Mouse (Mus musculus) stomach, postnatal 0 days (tissue): ENCODE data around the gene Asna1. TPM values are rescaled to one million over a fixed set of nuclear protein-coding genes. Genes with fewer than 3 reads are reported as not detected.

Experiments
- ATAC-seq: fragments of 200-750 bp; cut with Nextera tagmentation; 2 replicates; pipeline ENCODE4 v1.8.0; 2017; ENCODE audit not compliant: low FRiP score, low TSS enrichment
- DNase-seq: peaks from one replicate; pipeline ENCODE4 v3.0.0-alpha.2; 2016; ENCODE audit warnings: low spot score
- H3K27ac ChIP-seq: fragments of 300-500 bp; sonication (generic); replicated peaks from 2 replicates; pipeline ENCODE4 v1.5.1; 2014; ENCODE audit warnings: mild to moderate bottlenecking, control low read depth
- H3K27me3 ChIP-seq: fragments of 300-500 bp; sonication (generic); 2 replicates; pipeline ENCODE4 v1.6.1; 2014; ENCODE audit warnings: low read length; ENCODE audit not compliant: control insufficient read depth, insufficient read depth
- H3K36me3 ChIP-seq: fragments of 300-500 bp; sonication (generic); 2 replicates; pipeline ENCODE4 v1.6.1; 2014; ENCODE audit warnings: low read length, mixed read lengths; ENCODE audit not compliant: control insufficient read depth, insufficient read depth
- H3K4me1 ChIP-seq: fragments of 300-500 bp; sonication (generic); replicated peaks from 2 replicates; pipeline ENCODE4 v1.6.1; 2014; ENCODE audit warnings: antibody characterized with exemption; ENCODE audit not compliant: control insufficient read depth, insufficient read depth
- H3K4me2 ChIP-seq: fragments of 300-500 bp; sonication (generic); replicated peaks from 2 replicates; pipeline ENCODE4 v1.6.1; 2014; ENCODE audit warnings: low read depth, mild to moderate bottlenecking, control low read depth, moderate library complexity
- H3K4me3 ChIP-seq: fragments of 300-500 bp; sonication (generic); 2 replicates; pipeline ENCODE4 v1.5.1; 2014; ENCODE audit warnings: low read depth, low read length, control low read depth
- H3K9ac ChIP-seq: fragments of 300-500 bp; sonication (generic); 2 replicates; pipeline ENCODE4 v1.6.1; 2014; ENCODE audit warnings: mild to moderate bottlenecking, low read length, control low read depth, mixed read lengths
- H3K9me3 ChIP-seq: fragments of 300-500 bp; sonication (generic); 2 replicates; pipeline ENCODE4 v1.6.1; 2016; ENCODE audit warnings: low read length; ENCODE audit not compliant: control insufficient read depth
- CTCF ChIP-seq: IDR thresholded peaks from 2 replicates; pipeline ENCODE4 v1.5.1; 2016; ENCODE audit warnings: antibody characterized with exemption, low read depth, mild to moderate bottlenecking, moderate library complexity
- EP300 ChIP-seq: optimal IDR thresholded peaks from 2 replicates; pipeline ENCODE3; 2016; ENCODE audit warnings: antibody characterized with exemption
- WGBS: fragments of 180-500 bp; shearing (Covaris S2); extraction: QIAGEN DNeasy Blood & Tissue Kit; methylation state at CpG from one replicate; pipeline ENCODE4 v1.1.7; 2014; 5-methylcytosine and 5-hydroxymethylcytosine counted together
- polyA plus RNA-seq: library from polyadenylated mRNA; unstranded; fragments of >200 nt; fragmentation: Nextera tagmentation; extraction: Ambion mirVana; gene quantifications from 2 replicates; pipeline ENCODE4 v1.2.1, GENCODE M21; 2015

The Asna1 gene
- polyA plus RNA-seq, 1 experiment from 2014 or later: 68.0 TPM

GRCm38 (mm10) chr8:84981644-84982498 is 43.2 kb downstream of the Asna1 start:
- no peak overlapping the region for H3K4me3 ChIP-seq
- DNase-seq (peak; percentile 77), ATAC-seq (no peak)
- peak overlapping the region; percentile 98 for H3K27ac ChIP-seq
- 47% methylated on average over 15 of the region's 15 CpGs for WGBS
- H3K9me3 ChIP-seq: no peaks in the 10 kb centered on the region
- peaks cover 33% of the 10 kb centered on the region for H3K4me1 ChIP-seq
- H3K36me3 ChIP-seq: no peaks in the 10 kb centered on the region
- TF ChIP-seq EP300 (no peak), CTCF (no peak)
- H3K27me3 ChIP-seq: no peaks in the 10 kb centered on the region
- peak overlapping the region; percentile 18; the same call in 1 of the 2 replicates for H3K9ac ChIP-seq
- H3K4me2 ChIP-seq: peak overlapping the region; percentile 20

- 26% methylated on average over 11 of the region's 11 CpGs for WGBS
- no peaks in the 10 kb centered on the region for H3K9me3 ChIP-seq
- H3K36me3 ChIP-seq: no peaks in the 10 kb centered on the region
- H3K27ac ChIP-seq: peak overlapping the region; percentile 98
- no peaks in the 10 kb centered on the region for H3K27me3 ChIP-seq
- peak overlapping the region; percentile 80; the same call in 1 of the 2 replicates for H3K4me3 ChIP-seq
- peak overlapping the region; percentile 96 for H3K4me2 ChIP-seq
- ATAC-seq (no peak), DNase-seq (peak; percentile 83)
- H3K4me1 ChIP-seq: peaks cover 33% of the 10 kb centered on the region
- TF ChIP-seq CTCF: no peak
- TF ChIP-seq EP300: no peak
- peak overlapping the region; percentile 66 for H3K9ac ChIP-seq
Measured at GRCm38 (mm10) chr8:84980622-84981358, 44.3 kb downstream of the Asna1 start.

- WGBS: 2% methylated on average over 31 of the region's 42 CpGs
- Histone ChIP-seq H3K4me2 (peak overlapping the region; percentile 96), H3K9me3 (no peaks in the 10 kb centered on the region), H3K4me1 (peaks cover 29% of the 10 kb centered on the region), H3K4me3 (peak overlapping the region; percentile 80), H3K27me3 (no peaks in the 10 kb centered on the region), H3K36me3 (no peaks in the 10 kb centered on the region), H3K27ac (peak overlapping the region; percentile 98), H3K9ac (peak overlapping the region; percentile 66)
- ATAC-seq: peak; percentile 81
- no peak for TF ChIP-seq EP300
- no peak for TF ChIP-seq CTCF
- peak; percentile 97 for DNase-seq
Measured at GRCm38 (mm10) chr8:84979599-84980421, 45.3 kb downstream of the Asna1 start.

- Histone ChIP-seq H3K27me3 (no peaks in the 10 kb centered on the region), H3K36me3 (no peaks in the 10 kb centered on the region; the same call in 1 of the 2 replicates), H3K9ac (peak within 1 kb of the TSS; percentile 94), H3K4me3 (peak within 1 kb of the TSS; percentile 80), H3K4me1 (peaks cover 29% of the 10 kb centered on the region), H3K4me2 (peak within 1 kb of the TSS; percentile 96), H3K27ac (peak within 1 kb of the TSS; percentile 98), H3K9me3 (no peaks in the 10 kb centered on the region)
- under 1% methylated on average over 61 of the region's 63 CpGs for WGBS
- TF ChIP-seq EP300: peak; percentile 74
- TF ChIP-seq CTCF: no peak
- DNase-seq (peak; percentile 95), ATAC-seq (peak; percentile 50)
Measured at GRCm38 (mm10) chr8:84978248-84978940, 46.7 kb downstream of the Asna1 start, which contains the start of gene Junb. TSS of gene Junb (minus strand) at chr8:84978718.
